Mouse (Mus musculus): ENCODE data around the gene Prlh. TPM values are rescaled to one million over a fixed set of nuclear protein-coding genes. Genes with fewer than 3 reads are reported as not detected.

Gene Prlh
- not detected in 2 replicates for polyA plus RNA-seq (2014; fragmentation: Nextera tagmentation; extraction: Ambion mirVana)

DNA sequence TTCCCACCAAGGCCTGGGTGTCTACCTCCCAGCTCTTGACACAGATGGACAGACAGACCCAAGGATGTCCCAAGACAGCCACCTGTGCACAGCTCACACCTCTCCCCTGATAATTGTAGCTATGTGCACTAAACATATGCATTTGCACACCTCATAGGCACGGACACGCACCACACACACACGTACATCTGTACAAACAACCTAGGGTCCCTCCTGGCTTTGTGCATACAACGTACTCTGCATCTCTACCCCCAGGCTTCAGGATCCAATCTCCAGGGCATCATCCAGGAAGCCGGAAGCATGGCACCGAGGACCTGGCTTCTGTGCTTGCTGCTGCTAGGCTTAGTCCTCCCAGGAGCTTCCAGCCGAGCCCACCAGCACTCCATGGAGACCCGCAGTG is at the start of gene Prlh:
TSS of gene Prlh (plus strand) at position 301 of the 400 bp plus-strand sequence.
- 85% methylated on average over 8 of the region's 8 CpGs for WGBS
- Histone ChIP-seq H3K4me3 (ENCODE audit: low read depth, low read length) (no peak within 1 kb of the TSS), H3K9ac (ENCODE audit: low read length) (no peak within 1 kb of the TSS), H3K27me3 (ENCODE audit: control insufficient read depth, insufficient read depth, low read length) (no peaks in the 10 kb centered on the region), H3K4me2 (ENCODE audit: low read depth) (no peak within 1 kb of the TSS), H3K36me3 (ENCODE audit: control insufficient read depth, insufficient read depth, low read length) (no peaks in the 10 kb centered on the region), H3K27ac (ENCODE audit: low read depth, low read length) (no peak within 1 kb of the TSS), H3K4me1 (ENCODE audit: control insufficient read depth, insufficient read depth, low read length) (no peaks in the 10 kb centered on the region), H3K9me3 (ENCODE audit: control insufficient read depth, low read length) (no peaks in the 10 kb centered on the region)
- DNase-seq (ENCODE audit: low spot score) (no peak), ATAC-seq (ENCODE audit: insufficient read depth, low FRiP score, low TSS enrichment) (no peak)

- Histone ChIP-seq H3K9me3 (ENCODE audit: control insufficient read depth, low read length) (no peaks in the 10 kb centered on the region), H3K9ac (ENCODE audit: low read length) (no peak overlapping the region), H3K27ac (ENCODE audit: low read depth, low read length) (no peak overlapping the region), H3K4me1 (ENCODE audit: control insufficient read depth, insufficient read depth, low read length) (no peaks in the 10 kb centered on the region), H3K4me2 (ENCODE audit: low read depth) (no peak overlapping the region), H3K4me3 (ENCODE audit: low read depth, low read length) (no peak overlapping the region), H3K36me3 (ENCODE audit: control insufficient read depth, insufficient read depth, low read length) (no peaks in the 10 kb centered on the region), H3K27me3 (ENCODE audit: control insufficient read depth, insufficient read depth, low read length) (no peaks in the 10 kb centered on the region)
- DNase-seq (ENCODE audit: low spot score) (no peak), ATAC-seq (ENCODE audit: insufficient read depth, low FRiP score, low TSS enrichment) (no peak)
- WGBS = 53% methylated on average over 3 of the region's 3 CpGs
These were observed 49.5 kb upstream of the Prlh start for GRCm38 (mm10) chr1:90903211-90903945.

- Histone ChIP-seq H3K27ac (ENCODE audit: low read depth, low read length) (no peak overlapping the region), H3K4me2 (ENCODE audit: low read depth) (no peak overlapping the region), H3K4me1 (ENCODE audit: control insufficient read depth, insufficient read depth, low read length) (no peaks in the 10 kb centered on the region), H3K27me3 (ENCODE audit: control insufficient read depth, insufficient read depth, low read length) (no peaks in the 10 kb centered on the region), H3K9me3 (ENCODE audit: control insufficient read depth, low read length) (no peaks in the 10 kb centered on the region), H3K4me3 (ENCODE audit: low read depth, low read length) (no peak overlapping the region), H3K36me3 (ENCODE audit: control insufficient read depth, insufficient read depth, low read length) (no peaks in the 10 kb centered on the region), H3K9ac (ENCODE audit: low read length) (no peak overlapping the region)
- ATAC-seq (ENCODE audit: insufficient read depth, low FRiP score, low TSS enrichment) (no peak), DNase-seq (ENCODE audit: low spot score) (no peak)
- WGBS = 65% methylated on average over 8 of the region's 8 CpGs
These were observed 48.9 kb upstream of the Prlh start for GRCm38 (mm10) chr1:90903971-90904458.

DNA sequence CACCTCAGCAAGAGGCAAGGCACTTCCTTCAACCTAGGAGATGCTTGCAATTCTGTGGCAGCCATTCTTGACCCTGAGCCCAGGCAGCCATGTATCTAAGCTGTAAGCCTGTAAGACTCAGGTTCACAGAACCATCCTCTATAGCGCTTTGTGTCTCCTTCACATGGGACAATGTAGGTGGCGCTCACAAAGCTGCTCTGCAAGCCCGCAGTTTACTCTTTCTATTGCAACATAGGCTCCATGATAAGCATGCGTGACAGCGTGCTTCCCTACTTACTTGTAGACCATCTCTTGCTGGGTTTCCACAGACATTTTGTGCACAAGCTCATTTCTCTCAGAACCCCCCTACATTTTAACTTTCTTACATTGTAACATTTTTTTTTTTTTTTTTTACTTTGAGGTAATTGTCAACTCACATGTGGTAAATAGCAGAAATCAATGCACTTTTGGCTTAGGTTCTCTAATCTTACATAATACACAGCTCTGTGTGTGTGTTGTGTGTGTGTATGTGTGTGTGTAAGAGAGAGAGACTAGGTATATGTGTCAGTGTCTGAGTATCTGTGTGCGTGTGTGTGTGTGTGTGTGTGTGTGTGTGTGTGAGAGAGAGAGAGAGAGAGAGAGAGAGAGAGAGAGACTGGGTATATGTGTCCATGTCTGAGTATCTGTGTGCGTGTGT is 48.0 kb upstream of the Prlh start:
- DNase-seq (ENCODE audit: low spot score) (no peak), ATAC-seq (ENCODE audit: insufficient read depth, low FRiP score, low TSS enrichment) (no peak)
- no peaks in the 10 kb centered on the region for H3K36me3 ChIP-seq (ENCODE audit: control insufficient read depth, insufficient read depth, low read length)
- H3K9ac ChIP-seq (ENCODE audit: low read length) = no peak overlapping the region
- no peaks in the 10 kb centered on the region for H3K4me1 ChIP-seq (ENCODE audit: control insufficient read depth, insufficient read depth, low read length)
- 89% methylated on average over 7 of the region's 7 CpGs for WGBS
- no peaks in the 10 kb centered on the region for H3K9me3 ChIP-seq (ENCODE audit: control insufficient read depth, low read length)
- no peaks in the 10 kb centered on the region for H3K27me3 ChIP-seq (ENCODE audit: control insufficient read depth, insufficient read depth, low read length)
- H3K27ac ChIP-seq (ENCODE audit: low read depth, low read length) = no peak overlapping the region
- no peak overlapping the region for H3K4me2 ChIP-seq (ENCODE audit: low read depth)
- H3K4me3 ChIP-seq (ENCODE audit: low read depth, low read length) = no peak overlapping the region

GRCm38 (mm10) chr1:90906357-90906756 is 46.6 kb upstream of the Prlh start:
- Histone ChIP-seq H3K4me1 (ENCODE audit: control insufficient read depth, insufficient read depth, low read length) (no peaks in the 10 kb centered on the region), H3K27me3 (ENCODE audit: control insufficient read depth, insufficient read depth, low read length) (no peaks in the 10 kb centered on the region), H3K9me3 (ENCODE audit: control insufficient read depth, low read length) (no peaks in the 10 kb centered on the region), H3K27ac (ENCODE audit: low read depth, low read length) (no peak overlapping the region), H3K4me2 (ENCODE audit: low read depth) (no peak overlapping the region), H3K9ac (ENCODE audit: low read length) (no peak overlapping the region), H3K36me3 (ENCODE audit: control insufficient read depth, insufficient read depth, low read length) (no peaks in the 10 kb centered on the region), H3K4me3 (ENCODE audit: low read depth, low read length) (no peak overlapping the region)
- ATAC-seq (ENCODE audit: insufficient read depth, low FRiP score, low TSS enrichment) (no peak), DNase-seq (ENCODE audit: low spot score) (peak; percentile 51)
- WGBS = 17% methylated on average over 2 of the region's 2 CpGs

DNA sequence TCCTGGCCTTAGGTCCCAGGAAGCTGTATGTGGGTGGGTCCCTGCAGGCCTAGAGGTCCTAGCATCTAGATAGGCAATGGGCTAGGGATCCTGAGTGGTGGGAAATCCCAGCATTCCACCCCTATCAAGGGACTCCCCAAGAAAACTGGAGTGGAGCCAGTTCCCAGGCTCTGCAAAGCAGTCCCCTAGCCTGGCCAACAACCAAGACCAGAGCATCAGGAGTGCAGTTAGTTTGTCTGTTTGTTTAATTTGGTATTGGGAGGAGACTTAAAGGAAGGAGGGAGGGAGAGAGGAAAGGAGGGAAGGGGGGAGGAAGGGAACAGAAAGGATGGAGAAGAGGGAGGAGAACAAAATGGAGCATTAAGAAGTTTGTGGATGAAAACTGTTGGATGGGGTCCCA is 43.7 kb upstream of the Prlh start:
- H3K4me1 ChIP-seq (ENCODE audit: control insufficient read depth, insufficient read depth, low read length) = no peaks in the 10 kb centered on the region

GRCm38 (mm10) chr1:90909631-90910152 is 43.2 kb upstream of the Prlh start:
- H3K27ac ChIP-seq (ENCODE audit: low read depth, low read length) = no peak overlapping the region
- no peaks in the 10 kb centered on the region for H3K4me1 ChIP-seq (ENCODE audit: control insufficient read depth, insufficient read depth, low read length)
- no peaks in the 10 kb centered on the region for H3K27me3 ChIP-seq (ENCODE audit: control insufficient read depth, insufficient read depth, low read length)
- H3K4me2 ChIP-seq (ENCODE audit: low read depth) = no peak overlapping the region
- no peaks in the 10 kb centered on the region for H3K36me3 ChIP-seq (ENCODE audit: control insufficient read depth, insufficient read depth, low read length)
- no peak overlapping the region for H3K9ac ChIP-seq (ENCODE audit: low read length)
- 50% methylated on average over 17 of the region's 17 CpGs for WGBS
- no peak overlapping the region for H3K4me3 ChIP-seq (ENCODE audit: low read depth, low read length)
- H3K9me3 ChIP-seq (ENCODE audit: control insufficient read depth, low read length) = no peaks in the 10 kb centered on the region
- DNase-seq (ENCODE audit: low spot score) = no peak
- ATAC-seq (ENCODE audit: insufficient read depth, low FRiP score, low TSS enrichment) = no peak

More for the DNA sequence above, 43.7 kb upstream of the Prlh start:
- H3K9me3 ChIP-seq (ENCODE audit: control insufficient read depth, low read length) = no peaks in the 10 kb centered on the region
- no peak overlapping the region for H3K4me2 ChIP-seq (ENCODE audit: low read depth)
- no peaks in the 10 kb centered on the region for H3K36me3 ChIP-seq (ENCODE audit: control insufficient read depth, insufficient read depth, low read length)
- no peak overlapping the region for H3K27ac ChIP-seq (ENCODE audit: low read depth, low read length)
- no peak overlapping the region for H3K4me3 ChIP-seq (ENCODE audit: low read depth, low read length)
- no peak for DNase-seq (ENCODE audit: low spot score)
- H3K9ac ChIP-seq (ENCODE audit: low read length) = no peak overlapping the region
- H3K27me3 ChIP-seq (ENCODE audit: control insufficient read depth, insufficient read depth, low read length) = no peaks in the 10 kb centered on the region
- ATAC-seq (ENCODE audit: insufficient read depth, low FRiP score, low TSS enrichment) = no peak

DNA sequence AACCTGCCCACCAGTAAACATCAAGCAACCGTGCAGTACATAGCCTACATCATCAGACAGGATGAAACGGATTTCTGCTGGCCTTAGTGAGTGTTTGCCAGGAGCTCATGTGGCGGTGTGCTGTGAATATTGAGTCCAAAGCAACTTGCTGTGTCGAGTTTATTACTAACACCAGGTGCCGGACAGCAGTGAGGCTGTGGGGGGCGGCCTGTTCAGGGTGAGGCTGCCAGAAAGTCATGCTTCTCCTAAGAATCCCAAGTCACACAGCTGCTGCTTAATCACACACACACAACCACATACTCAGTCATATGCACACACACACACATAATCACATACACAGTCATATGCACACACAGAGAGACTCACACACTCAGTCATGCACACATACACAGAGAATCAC is 39.7 kb upstream of the Prlh start:
- no peaks in the 10 kb centered on the region for H3K36me3 ChIP-seq (ENCODE audit: control insufficient read depth, insufficient read depth, low read length)
- no peak overlapping the region for H3K4me3 ChIP-seq (ENCODE audit: low read depth, low read length)
- ATAC-seq (ENCODE audit: insufficient read depth, low FRiP score, low TSS enrichment) (no peak), DNase-seq (ENCODE audit: low spot score) (no peak)
- H3K9ac ChIP-seq (ENCODE audit: low read length) = no peak overlapping the region
- WGBS = 76% methylated on average over 6 of the region's 6 CpGs
- H3K4me2 ChIP-seq (ENCODE audit: low read depth) = no peak overlapping the region
- no peak overlapping the region for H3K27ac ChIP-seq (ENCODE audit: low read depth, low read length)
- H3K4me1 ChIP-seq (ENCODE audit: control insufficient read depth, insufficient read depth, low read length) = 0 out of 2 replicates have a peak, but pooled peaks cover 2% of the 10 kb centered on the region
- no peaks in the 10 kb centered on the region for H3K27me3 ChIP-seq (ENCODE audit: control insufficient read depth, insufficient read depth, low read length)
- no peaks in the 10 kb centered on the region for H3K9me3 ChIP-seq (ENCODE audit: control insufficient read depth, low read length)

All from neural tube, embryonic 11.5 days (tissue).